Mouse (Mus musculus) liver, embryonic 11.5 days (tissue): Measurements from ENCODE around the gene Abcg1. TPM values are rescaled to one million over a fixed set of nuclear protein-coding genes. Genes with fewer than 3 reads are reported as not detected.

Experiments
- ATAC-seq: fragments of 200-750 bp; cut with Nextera tagmentation; replicated peaks from 2 replicates; pipeline ENCODE4 v1.8.0; 2017; ENCODE audit warnings: moderate number of reproducible peaks, mild to moderate bottlenecking, moderate TSS enrichment, moderate library complexity; ENCODE audit not compliant: low FRiP score
- DNase-seq: peaks from one replicate; pipeline ENCODE4 v3.0.0-alpha.2; 2017; ENCODE audit warnings: low spot score
- H3K27ac ChIP-seq: fragments of 300-500 bp; sonication (generic); 2 replicates; pipeline ENCODE4 v1.5.1; 2014; ENCODE audit warnings: mild to moderate bottlenecking, low read depth, low read length, control low read depth
- H3K27me3 ChIP-seq: fragments of 300-500 bp; sonication (generic); replicated peaks from 2 replicates; pipeline ENCODE4 v1.6.1; 2014; ENCODE audit warnings: low read length, mixed read lengths; ENCODE audit not compliant: control insufficient read depth, insufficient read depth
- H3K36me3 ChIP-seq: fragments of 300-500 bp; sonication (generic); 2 replicates; pipeline ENCODE4 v1.6.1; 2014; ENCODE audit warnings: mild to moderate bottlenecking, low read length, moderate library complexity, mixed read lengths; ENCODE audit not compliant: control insufficient read depth, insufficient read depth
- H3K4me1 ChIP-seq: fragments of 300-500 bp; sonication (generic); replicated peaks from 2 replicates; pipeline ENCODE4 v1.6.1; 2014; ENCODE audit warnings: low read length, mixed read lengths; ENCODE audit not compliant: control insufficient read depth, insufficient read depth
- H3K4me2 ChIP-seq: fragments of 300-500 bp; sonication (generic); 2 replicates; pipeline ENCODE4 v1.6.1; 2014; ENCODE audit warnings: mild to moderate bottlenecking, control low read depth, moderate library complexity
- H3K4me3 ChIP-seq: fragments of 300-500 bp; sonication (generic); 2 replicates; pipeline ENCODE4 v1.5.1; 2014; ENCODE audit warnings: low read depth, low read length, control low read depth
- H3K9ac ChIP-seq: fragments of 300-500 bp; sonication (generic); 2 replicates; pipeline ENCODE4 v1.6.1; 2014; ENCODE audit warnings: low read depth, low read length, control low read depth
- H3K9me3 ChIP-seq: fragments of 300-500 bp; sonication (generic); 2 replicates; pipeline ENCODE4 v1.6.1; 2016; ENCODE audit warnings: low read length, inconsistent platforms, mixed read lengths; ENCODE audit not compliant: control insufficient read depth
- whole genome bisulfite sequencing: fragments of 180-500 bp; shearing (Covaris S2); extraction: QIAGEN DNeasy Blood & Tissue Kit; methylation state at CpG from one replicate; pipeline ENCODE4 v1.1.7; 2014; 5-methylcytosine and 5-hydroxymethylcytosine counted together
- polyA plus RNA-seq: library from polyadenylated mRNA; unstranded; fragments of >200 nt; fragmentation: Nextera tagmentation; extraction: Ambion mirVana; gene quantifications from 2 replicates; pipeline ENCODE4 v1.2.1, GENCODE M21; 2014

The Abcg1 gene
- polyA plus RNA-seq, 1 experiment from 2014 or later, result 6.5 TPM

DNA sequence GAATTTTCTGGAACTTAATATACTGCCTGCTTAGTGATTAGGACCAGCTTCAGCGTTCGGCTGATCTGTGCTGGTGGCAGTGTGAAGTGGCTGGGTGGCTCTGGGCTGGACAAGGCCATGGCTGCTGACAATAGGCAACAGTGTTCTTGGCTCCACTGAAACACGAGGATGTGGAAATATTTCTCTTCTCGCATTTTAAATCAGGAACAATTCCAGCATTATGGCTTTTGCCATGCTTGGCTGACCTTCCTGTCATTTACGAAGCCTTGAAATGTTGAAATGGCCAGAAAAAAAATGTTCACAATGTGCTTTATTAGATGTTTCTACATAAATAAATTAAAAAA is 32.7 kb upstream of the Abcg1 start:
- ATAC-seq, result no peak
- H3K9me3 ChIP-seq, result no peaks in the 10 kb centered on the region
- WGBS, result 79% methylated on average over 5 of the region's 5 CpGs
- no peak overlapping the region for H3K9ac ChIP-seq
- H3K36me3 ChIP-seq, result no peaks in the 10 kb centered on the region
- DNase-seq, result no peak
- H3K4me1 ChIP-seq, result no peaks in the 10 kb centered on the region
- H3K4me3 ChIP-seq, result no peak overlapping the region
- H3K27me3 ChIP-seq, result no peaks in the 10 kb centered on the region
- no peak overlapping the region for H3K27ac ChIP-seq
- no peak overlapping the region for H3K4me2 ChIP-seq

DNA sequence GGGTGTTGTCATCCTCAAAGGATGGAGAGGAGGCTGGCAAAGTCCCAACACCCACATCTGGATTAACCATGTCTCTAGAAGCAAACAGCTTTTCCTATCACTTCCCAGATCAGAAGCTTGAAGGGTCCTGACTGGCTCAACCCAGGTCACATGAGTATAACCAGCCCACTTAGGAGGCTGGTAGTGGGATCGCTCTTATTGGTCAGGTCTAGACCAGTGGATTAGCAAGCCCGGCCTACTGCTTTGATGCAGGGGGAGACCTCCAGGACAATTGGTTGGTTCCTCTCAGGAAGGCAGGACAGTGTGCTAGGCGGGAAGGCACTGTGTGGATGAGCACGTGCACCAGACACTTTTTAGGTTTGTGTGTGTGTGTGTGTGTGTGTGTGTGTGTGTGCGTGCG is 30.5 kb upstream of the Abcg1 start:
- Histone ChIP-seq H3K36me3 (no peaks in the 10 kb centered on the region), H3K4me3 (no peak overlapping the region), H3K4me2 (no peak overlapping the region), H3K27me3 (no peaks in the 10 kb centered on the region), H3K27ac (no peak overlapping the region), H3K4me1 (no peaks in the 10 kb centered on the region), H3K9me3 (no peaks in the 10 kb centered on the region; the same call in 1 of the 2 replicates), H3K9ac (no peak overlapping the region)
- DNase-seq, result no peak
- no peak for ATAC-seq
- 78% methylated on average over 6 of the region's 6 CpGs for whole genome bisulfite sequencing

DNA sequence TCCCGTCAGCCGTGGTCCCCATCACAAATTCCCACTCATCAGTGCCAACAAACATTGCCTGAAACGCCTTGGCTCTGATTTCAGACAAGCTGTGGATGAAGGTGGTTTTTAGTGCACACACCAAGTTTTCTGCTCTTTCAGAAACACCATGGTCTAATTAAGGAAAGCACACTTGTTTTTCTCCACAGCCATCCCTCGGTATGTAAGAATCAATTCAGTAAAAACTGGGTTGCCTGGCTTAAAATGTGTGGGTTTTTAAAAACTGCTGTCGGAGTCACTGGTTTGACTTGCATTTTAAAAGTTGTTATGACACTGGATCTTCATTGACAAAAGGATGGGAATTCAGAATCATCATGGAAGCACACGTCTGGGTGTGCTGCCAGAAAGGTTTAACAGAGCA is 29.8 kb upstream of the Abcg1 start:
- no peak overlapping the region for H3K4me3 ChIP-seq
- H3K27ac ChIP-seq, result no peak overlapping the region
- H3K27me3 ChIP-seq, result no peaks in the 10 kb centered on the region
- H3K9ac ChIP-seq, result no peak overlapping the region
- no peak for DNase-seq
- WGBS, result 88% methylated on average over 6 of the region's 6 CpGs
- no peaks in the 10 kb centered on the region; the same call in 1 of the 2 replicates for H3K9me3 ChIP-seq
- H3K4me2 ChIP-seq, result no peak overlapping the region
- no peak for ATAC-seq
- no peaks in the 10 kb centered on the region for H3K36me3 ChIP-seq
- H3K4me1 ChIP-seq, result no peaks in the 10 kb centered on the region

DNA sequence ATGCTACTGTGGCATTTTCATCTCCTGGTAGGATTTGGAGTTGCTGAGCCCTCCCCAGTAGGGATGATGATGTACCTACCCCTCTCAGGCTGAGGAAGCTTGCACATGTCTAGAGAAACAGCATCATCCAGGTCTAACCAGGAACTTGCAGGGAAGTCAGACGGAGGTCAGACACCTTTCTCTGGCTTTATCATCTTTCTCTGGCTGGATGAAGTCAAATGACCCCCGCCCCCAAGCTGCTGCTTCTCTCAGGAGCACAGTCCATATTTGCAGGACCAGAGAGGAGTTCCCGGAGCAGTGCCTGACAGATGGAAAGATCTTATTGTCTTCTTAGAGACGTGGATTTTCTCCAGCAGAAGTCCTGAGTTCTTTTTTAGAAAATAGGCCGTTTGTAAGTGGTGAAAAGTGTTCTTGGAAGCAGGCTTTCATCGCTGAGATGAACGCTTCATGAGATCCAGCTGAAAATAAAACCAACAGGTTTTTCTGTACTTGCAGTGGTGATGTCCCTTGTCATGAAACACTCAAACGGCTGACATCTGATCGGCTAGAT is 28.6 kb upstream of the Abcg1 start:
- ATAC-seq, result no peak
- no peak for DNase-seq
- no peaks in the 10 kb centered on the region; the same call in 1 of the 2 replicates for H3K9me3 ChIP-seq
- H3K4me3 ChIP-seq, result no peak overlapping the region
- no peak overlapping the region for H3K4me2 ChIP-seq
- no peaks in the 10 kb centered on the region for H3K36me3 ChIP-seq
- H3K27me3 ChIP-seq, result no peaks in the 10 kb centered on the region
- no peak overlapping the region for H3K9ac ChIP-seq
- 73% methylated on average over 9 of the region's 9 CpGs for WGBS
- peaks cover 8% of the 10 kb centered on the region for H3K4me1 ChIP-seq
- no peak overlapping the region for H3K27ac ChIP-seq

DNA sequence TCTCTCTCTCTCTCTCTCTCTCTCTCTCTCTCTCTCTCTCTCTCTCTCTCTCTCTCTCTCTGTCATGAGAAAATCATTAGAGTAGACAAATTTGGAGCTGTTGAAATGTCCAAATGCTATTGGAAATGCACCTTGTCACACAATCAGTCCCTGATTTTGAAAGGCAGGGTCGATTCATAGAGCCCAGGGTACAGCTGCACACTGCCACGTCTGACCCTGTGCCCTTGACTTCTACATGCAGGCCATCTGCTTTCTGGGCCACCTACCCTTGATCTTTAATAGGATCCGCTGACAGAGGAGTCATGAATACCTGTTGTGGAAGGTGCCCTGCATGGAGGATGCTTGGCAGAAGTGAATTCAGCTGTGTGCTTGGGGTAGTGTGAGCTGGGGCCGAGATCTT is 28.1 kb upstream of the Abcg1 start:
- 80% methylated on average over 4 of the region's 4 CpGs for WGBS
- ATAC-seq (no peak), DNase-seq (no peak)
- Histone ChIP-seq H3K9me3 (no peaks in the 10 kb centered on the region; the same call in 1 of the 2 replicates), H3K4me2 (no peak overlapping the region), H3K27ac (no peak overlapping the region), H3K36me3 (no peaks in the 10 kb centered on the region), H3K4me1 (peaks cover 11% of the 10 kb centered on the region), H3K27me3 (no peaks in the 10 kb centered on the region), H3K9ac (no peak overlapping the region), H3K4me3 (no peak overlapping the region)

DNA sequence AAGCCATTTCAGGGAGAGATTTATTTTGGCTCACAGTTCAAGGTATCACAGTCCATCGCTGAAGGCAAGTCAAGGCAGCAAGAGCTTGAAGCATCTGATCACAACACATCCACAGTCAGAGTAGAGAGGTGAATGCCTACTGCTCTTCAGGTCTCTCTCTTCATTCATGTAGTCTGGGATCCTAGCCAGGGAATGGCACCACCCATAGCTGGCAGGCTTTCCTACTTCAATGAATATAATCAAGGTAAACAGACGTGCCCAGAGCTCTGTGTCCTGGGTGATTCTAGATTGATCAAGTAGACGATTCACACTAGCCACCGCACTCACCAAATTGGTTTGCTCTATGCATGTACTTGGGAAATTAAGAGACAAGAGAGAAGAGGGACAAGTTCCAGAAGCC is 25.1 kb upstream of the Abcg1 start:
- H3K27me3 ChIP-seq, result no peaks in the 10 kb centered on the region
- H3K4me2 ChIP-seq, result no peak overlapping the region
- WGBS, result 91% methylated on average over 4 of the region's 4 CpGs
- ATAC-seq (no peak), DNase-seq (no peak)
- H3K9me3 ChIP-seq, result no peaks in the 10 kb centered on the region; the same call in 1 of the 2 replicates
- no peak overlapping the region for H3K27ac ChIP-seq
- H3K4me1 ChIP-seq, result peaks cover 15% of the 10 kb centered on the region
- no peak overlapping the region for H3K4me3 ChIP-seq
- no peak overlapping the region for H3K9ac ChIP-seq
- no peaks in the 10 kb centered on the region for H3K36me3 ChIP-seq

DNA sequence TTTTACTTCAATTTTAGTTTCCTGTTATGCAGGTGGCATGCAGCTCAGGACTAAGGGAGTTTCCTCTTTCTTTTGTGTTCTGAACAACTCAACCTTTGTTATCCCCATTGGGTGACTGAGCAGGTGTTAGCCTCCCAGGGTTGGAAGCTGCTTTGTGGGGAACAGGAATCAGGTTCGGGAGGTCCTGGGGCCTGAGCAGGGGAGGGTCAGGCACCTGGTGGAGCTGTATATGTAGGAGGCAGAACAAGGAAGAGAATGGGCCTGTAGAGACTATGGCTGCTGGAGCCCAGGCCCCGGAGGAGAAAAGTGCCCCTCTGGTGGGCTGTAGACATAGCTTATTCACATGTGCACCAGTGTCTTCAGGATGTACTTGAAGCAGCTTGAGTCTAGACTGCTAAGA is 24.2 kb upstream of the Abcg1 start:
- peaks cover 15% of the 10 kb centered on the region for H3K4me1 ChIP-seq
- H3K4me2 ChIP-seq, result no peak overlapping the region; the same call in 1 of the 2 replicates
- DNase-seq (no peak), ATAC-seq (no peak)
- 70% methylated on average over 2 of the region's 2 CpGs for WGBS
- H3K4me3 ChIP-seq, result no peak overlapping the region
- H3K9me3 ChIP-seq, result no peaks in the 10 kb centered on the region; the same call in 1 of the 2 replicates
- H3K36me3 ChIP-seq, result no peaks in the 10 kb centered on the region
- H3K27ac ChIP-seq, result peak overlapping the region; percentile 73
- no peaks in the 10 kb centered on the region for H3K27me3 ChIP-seq
- H3K9ac ChIP-seq, result 0 out of 2 replicates have a peak overlapping the region, but pooled peaks have one; percentile 28

DNA sequence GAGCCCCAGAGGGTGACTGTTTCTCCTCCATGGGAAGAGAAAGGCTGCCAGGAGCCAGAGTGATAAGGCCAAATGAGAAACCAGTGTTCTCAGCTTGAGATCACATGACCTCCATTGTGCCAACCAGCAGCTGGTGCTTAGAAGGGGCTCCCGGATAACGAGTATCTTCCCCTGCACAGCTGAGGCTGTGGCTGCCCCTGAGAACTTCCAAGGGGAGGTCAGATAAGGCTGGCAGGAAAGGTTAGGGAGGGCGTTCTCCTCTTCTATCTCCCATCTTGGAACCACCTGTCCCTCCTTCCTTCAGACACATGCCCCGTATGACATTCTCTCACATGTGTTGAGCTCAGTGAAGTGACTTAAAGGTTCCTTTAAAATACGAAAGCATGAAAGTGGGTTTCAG is 23.3 kb upstream of the Abcg1 start:
- 24% methylated on average over 5 of the region's 5 CpGs for WGBS
- Histone ChIP-seq H3K36me3 (no peaks in the 10 kb centered on the region), H3K4me3 (no peak overlapping the region), H3K4me1 (peaks cover 15% of the 10 kb centered on the region), H3K9me3 (no peaks in the 10 kb centered on the region; the same call in 1 of the 2 replicates), H3K27me3 (no peaks in the 10 kb centered on the region), H3K9ac (0 out of 2 replicates have a peak overlapping the region, but pooled peaks have one; percentile 0), H3K4me2 (peak overlapping the region; percentile 36), H3K27ac (peak overlapping the region; percentile 73)
- ATAC-seq (peak; percentile 97), DNase-seq (peak; percentile 59)

DNA sequence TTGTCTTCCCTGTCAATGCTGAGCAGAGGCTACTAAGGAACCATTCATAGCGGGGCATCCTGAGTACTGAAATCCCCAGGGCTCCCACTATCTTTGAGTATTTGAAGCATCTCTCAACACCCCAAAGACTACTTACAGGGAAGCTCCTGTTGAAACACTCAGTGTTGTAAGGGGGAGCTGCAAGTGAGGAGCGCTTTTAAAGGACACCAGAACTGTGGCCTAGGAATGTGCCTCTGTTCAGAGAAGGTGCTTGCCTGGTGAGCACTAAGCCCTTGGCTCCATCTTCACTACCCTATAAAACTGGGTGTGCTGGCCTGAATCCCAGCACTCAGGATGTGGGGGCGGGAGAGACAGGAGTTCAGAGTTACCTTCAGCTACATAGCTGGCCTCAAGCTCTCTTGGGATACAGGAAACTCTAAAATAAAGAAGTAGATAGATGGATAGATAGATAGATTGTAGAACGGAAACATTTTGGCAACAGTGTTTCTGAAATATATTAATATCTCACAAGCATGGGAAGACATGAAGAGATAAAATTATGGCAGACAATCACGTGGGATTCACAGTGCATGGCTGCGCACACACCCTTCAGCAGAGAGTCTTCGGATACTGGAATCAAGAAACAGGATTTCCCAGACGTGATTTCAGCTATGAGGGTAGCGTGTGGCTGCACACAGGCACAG is 22.7 kb upstream of the Abcg1 start:
- ATAC-seq, result no peak
- H3K27ac ChIP-seq, result 0 out of 2 replicates have a peak overlapping the region, but pooled peaks have one; percentile 46

More for the DNA sequence above, 22.7 kb upstream of the Abcg1 start:
- Histone ChIP-seq H3K4me2 (peak overlapping the region; percentile 36), H3K27me3 (no peaks in the 10 kb centered on the region), H3K4me1 (peaks cover 19% of the 10 kb centered on the region), H3K36me3 (no peaks in the 10 kb centered on the region), H3K9me3 (no peaks in the 10 kb centered on the region; the same call in 1 of the 2 replicates), H3K4me3 (no peak overlapping the region), H3K9ac (no peak overlapping the region)
- DNase-seq, result no peak
- WGBS, result 76% methylated on average over 9 of the region's 9 CpGs
